Mouse (Mus musculus) heart, adult 9 months (tissue): ENCODE measurements at regions not wholly inside any gene's neighbourhood (a gene's known extent, or its start where the extent isn't known, plus 50 kb on each side); places are given as distances from the start of the nearest gene placed in this dataset.
"Not testable (repeated sequence)": the region's sequence is repeated elsewhere in the genome, so short reads cannot be mapped to it uniquely, and the experiment has no call there.

Experiments used
- DNase-seq, 2 experiments: peaks; one replicate each; pipeline ENCODE4 v3.0.0; 2022; ENCODE audit warnings: low spot score in 2 of 2

- DNase-seq: no peak
Measured at GRCm38 (mm10) chr1:17545311-17545710, 600.4 kb downstream of the Crisp4 start.

GRCm38 (mm10) chr1:17538160-17538559 lies 607.5 kb downstream of the Crisp4 start:
- no peak for DNase-seq

- not testable (repeated sequence) for DNase-seq
Measured at GRCm38 (mm10) chr1:17531291-17531690, 614.4 kb downstream of the Crisp4 start.

GRCm38 (mm10) chr1:17520118-17520517 lies 625.6 kb downstream of the Crisp4 start:
- DNase-seq: no peak

GRCm38 (mm10) chr1:17506125-17507112 lies 639.3 kb downstream of the Crisp4 start:
- DNase-seq: no peak

- no peak for DNase-seq
Measured at GRCm38 (mm10) chr1:17493596-17493995, 652.1 kb downstream of the Crisp4 start.

GRCm38 (mm10) chr1:17489854-17490202 lies 655.9 kb downstream of the Crisp4 start:
- DNase-seq: not testable (repeated sequence)

GRCm38 (mm10) chr1:17489192-17489853 lies 656.4 kb downstream of the Crisp4 start:
- DNase-seq: not testable (repeated sequence)

- DNase-seq: no peak
Measured at GRCm38 (mm10) chr1:17451204-17451866, 694.4 kb downstream of the Crisp4 start.

- no peak for DNase-seq
Measured at GRCm38 (mm10) chr1:17450715-17451114, 695.0 kb downstream of the Crisp4 start.

GRCm38 (mm10) chr1:17450295-17450694 lies 695.4 kb downstream of the Crisp4 start:
- DNase-seq: no peak

- DNase-seq: peak; percentile 8 to 23
Measured at GRCm38 (mm10) chr1:17449291-17449690, 696.4 kb downstream of the Crisp4 start.

GRCm38 (mm10) chr1:17434064-17434463 lies 711.6 kb downstream of the Crisp4 start:
- not testable (repeated sequence) for DNase-seq

GRCm38 (mm10) chr1:17415958-17416357 lies 729.7 kb downstream of the Crisp4 start:
- DNase-seq: no peak

GRCm38 (mm10) chr1:17394893-17395292 lies 750.8 kb downstream of the Crisp4 start:
- no peak for DNase-seq

GRCm38 (mm10) chr1:17392114-17392819 lies 753.4 kb downstream of the Crisp4 start:
- peak in 1 of 2 experiments; percentile 3 for DNase-seq

GRCm38 (mm10) chr1:17377562-17377961 lies 768.1 kb downstream of the Crisp4 start:
- DNase-seq: peak; percentile 10 to 13

GRCm38 (mm10) chr1:17348271-17348670 lies 797.4 kb downstream of the Crisp4 start:
- DNase-seq: no peak

GRCm38 (mm10) chr1:17337827-17338226 lies 807.9 kb downstream of the Crisp4 start:
- no peak for DNase-seq

- DNase-seq: not testable (repeated sequence)
Measured at GRCm38 (mm10) chr1:17311392-17311791, 834.3 kb downstream of the Crisp4 start.

GRCm38 (mm10) chr1:17309928-17310327 lies 835.8 kb downstream of the Crisp4 start:
- not testable (repeated sequence) for DNase-seq
